Mouse (Mus musculus) cerebellum, adult 8-10 months (tissue): ENCODE measurements at regions not wholly inside any gene's neighbourhood (a gene's known extent, or its start where the extent isn't known, plus 50 kb on each side); places are given as distances from the start of the nearest gene placed in this dataset.

Experiments used
- DNase-seq: peaks from one replicate; pipeline ENCODE4 v3.0.0; 2022

DNA sequence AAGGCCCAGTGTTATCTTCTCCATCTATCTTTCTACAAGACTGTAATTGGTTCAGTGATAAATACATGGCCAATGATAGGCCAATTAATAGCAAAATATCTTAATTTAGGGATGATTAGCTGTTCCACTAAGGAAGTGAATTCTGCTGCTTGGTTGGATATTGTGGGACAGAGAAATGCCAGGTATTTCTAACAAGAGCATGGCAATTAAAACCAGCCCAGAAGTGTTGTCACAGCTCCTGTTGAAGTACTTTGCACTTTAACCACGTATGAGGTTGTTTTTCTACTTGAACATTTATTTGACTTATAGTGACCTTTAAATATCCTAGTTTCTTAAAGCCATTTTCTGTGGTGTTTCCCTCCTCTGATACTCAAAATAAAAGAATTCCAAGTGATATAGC lies 65.7 kb upstream of the Acsl4 start:
- no peak for DNase-seq

DNA sequence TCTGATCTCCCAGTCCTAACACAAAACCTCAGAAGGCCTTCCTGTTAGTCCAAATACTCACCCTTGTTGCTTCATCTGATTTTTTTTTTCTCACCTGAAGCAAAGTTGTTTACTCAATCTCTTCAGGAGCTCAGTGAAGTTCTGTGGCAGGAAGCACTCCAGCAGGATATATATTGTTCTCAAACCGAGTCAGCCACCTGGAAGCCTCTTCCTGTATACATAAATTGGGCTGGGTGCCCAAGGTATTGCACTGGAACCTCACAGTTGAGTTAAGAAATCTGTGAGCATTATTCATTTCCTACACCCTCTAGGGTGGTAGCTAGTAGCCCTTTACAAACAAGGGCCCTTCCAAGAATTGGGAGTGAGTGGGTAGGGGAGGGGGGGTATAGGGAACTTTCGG lies 73.8 kb upstream of the Acsl4 start:
- no peak for DNase-seq

DNA sequence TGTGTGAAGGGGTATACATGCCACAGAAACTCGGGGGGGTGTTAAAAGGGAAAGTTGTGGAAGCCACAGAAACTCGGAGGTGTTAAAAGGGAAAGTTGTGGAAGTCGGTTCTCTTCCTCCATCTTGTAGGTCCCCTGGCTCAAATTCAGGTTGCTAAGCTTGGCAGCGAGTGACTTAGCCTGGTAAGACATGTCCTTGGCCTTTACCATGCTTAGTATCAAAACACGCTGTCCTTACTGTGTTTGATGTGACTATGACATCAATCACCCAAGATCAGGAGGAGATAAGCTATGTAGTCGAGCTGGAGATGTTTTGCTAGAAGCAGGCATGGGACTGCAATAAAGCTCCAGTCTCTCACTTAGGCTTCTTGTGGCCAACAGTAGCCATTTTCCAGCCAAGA lies 74.4 kb upstream of the Acsl4 start:
- no peak for DNase-seq

DNA sequence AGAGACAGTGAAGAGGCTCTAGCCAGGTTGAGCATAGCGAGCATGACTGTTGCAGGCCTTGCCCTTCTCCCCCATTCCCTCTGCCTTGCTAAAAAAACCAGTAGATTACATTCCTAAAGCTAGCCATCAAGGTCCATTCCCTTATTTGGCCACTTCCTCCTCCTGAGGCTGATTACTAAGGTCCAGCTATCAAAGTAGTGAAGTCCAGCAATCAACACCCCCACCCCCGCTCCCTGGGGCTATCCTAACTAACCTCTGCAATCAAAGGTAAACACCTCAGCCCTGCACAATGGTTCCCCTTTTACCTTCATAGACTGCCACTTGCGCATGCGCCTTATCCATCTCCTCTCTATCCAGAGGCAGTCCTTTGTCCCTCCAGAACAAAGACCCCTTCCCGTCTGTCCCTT lies 77.5 kb upstream of the Acsl4 start:
- no peak for DNase-seq

DNA sequence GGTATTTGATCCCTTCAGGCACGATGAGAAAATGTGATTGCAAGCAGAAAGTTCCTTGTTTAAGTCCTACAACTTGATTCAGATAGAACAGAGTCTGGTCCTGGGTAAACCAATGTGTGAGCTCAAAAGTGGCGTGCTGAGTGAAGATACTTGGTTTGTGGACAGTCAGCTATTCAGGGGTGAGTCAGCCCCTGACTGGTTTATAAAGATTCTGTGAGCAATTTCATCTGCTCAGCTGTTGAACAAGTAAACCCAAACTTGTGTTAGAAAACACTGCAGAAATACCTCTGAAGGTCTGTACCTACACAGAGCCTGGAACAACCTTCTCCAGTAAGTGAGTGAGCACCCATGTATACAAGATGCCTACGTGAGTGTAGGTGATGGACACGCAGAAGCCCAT lies 78.1 kb upstream of the Acsl4 start:
- no peak for DNase-seq

DNA sequence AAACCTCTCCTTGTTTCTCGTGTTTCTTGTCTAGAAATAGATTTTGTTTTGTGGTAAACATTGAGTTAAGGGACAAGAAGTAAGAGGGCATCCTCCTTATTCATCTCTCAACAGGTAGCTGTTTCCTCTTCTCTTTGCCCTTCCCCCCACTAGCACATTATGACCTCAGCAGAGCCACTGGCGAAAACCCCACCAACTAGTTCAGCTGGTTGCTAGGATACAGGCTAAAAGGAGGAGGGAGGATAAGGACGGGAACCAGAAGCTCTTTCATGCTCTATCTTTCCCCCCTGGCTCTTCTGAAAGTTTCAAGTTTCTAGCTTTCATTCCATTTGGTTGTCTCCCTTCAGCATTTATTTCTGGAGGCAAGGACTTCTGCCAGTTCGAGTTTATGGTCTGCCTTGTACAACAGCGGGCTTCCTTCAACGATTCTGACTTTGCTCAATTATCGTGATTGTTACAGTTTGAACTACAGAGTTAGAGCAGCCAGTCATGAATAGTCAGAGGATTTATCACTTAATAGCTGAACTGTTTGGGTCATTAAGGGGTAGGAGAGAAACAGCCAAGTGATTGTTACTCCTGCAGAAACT lies 78.8 kb upstream of the Acsl4 start:
- no peak for DNase-seq

DNA sequence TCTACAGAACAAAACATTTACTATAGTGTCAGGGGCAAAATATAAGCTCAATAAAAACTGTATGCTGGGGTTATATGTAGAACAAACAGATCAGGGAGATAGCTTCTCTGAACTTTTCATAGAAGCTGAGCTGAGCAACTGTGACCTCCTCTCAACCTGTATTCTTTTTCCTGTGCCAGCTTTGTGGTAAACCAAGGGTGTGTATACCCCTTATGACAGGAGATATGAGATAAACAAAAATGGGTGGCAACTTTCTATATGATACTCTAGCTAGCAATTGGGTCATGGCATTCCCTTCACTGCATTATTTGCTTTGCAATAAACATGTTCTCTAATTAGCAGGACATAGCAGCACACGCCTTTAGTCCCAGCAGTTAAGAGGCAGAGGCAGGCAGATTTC lies 79.7 kb upstream of the Acsl4 start:
- no peak for DNase-seq

DNA sequence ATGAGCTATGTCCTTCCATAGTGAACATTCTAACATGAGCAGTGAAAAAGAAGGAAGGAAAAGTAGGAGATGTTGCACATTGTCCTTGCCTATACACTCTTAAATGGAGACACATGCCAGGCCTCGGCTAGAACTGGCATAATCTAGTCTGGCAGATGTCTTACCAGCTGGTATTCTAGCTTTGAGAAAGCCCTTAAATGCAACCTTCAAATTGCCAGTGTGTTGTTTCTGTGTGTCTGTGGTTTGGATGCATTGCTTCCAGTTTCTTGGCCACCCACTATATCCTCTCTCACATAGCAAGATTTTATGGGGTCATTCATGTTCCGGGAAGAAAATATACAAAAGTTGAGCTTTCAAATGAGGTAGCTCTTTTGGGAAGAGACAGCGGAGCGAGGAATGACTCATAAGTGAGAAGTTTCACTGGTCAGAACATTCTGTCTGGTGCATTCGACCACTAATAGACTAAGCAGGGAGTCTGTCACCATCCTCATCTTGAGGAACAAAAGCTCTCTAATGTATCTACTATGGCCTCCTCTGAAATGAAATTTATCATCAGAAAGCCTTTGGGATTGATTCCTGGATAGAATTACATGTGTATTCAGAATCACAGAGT lies 91.0 kb upstream of the Acsl4 start:
- no peak for DNase-seq

DNA sequence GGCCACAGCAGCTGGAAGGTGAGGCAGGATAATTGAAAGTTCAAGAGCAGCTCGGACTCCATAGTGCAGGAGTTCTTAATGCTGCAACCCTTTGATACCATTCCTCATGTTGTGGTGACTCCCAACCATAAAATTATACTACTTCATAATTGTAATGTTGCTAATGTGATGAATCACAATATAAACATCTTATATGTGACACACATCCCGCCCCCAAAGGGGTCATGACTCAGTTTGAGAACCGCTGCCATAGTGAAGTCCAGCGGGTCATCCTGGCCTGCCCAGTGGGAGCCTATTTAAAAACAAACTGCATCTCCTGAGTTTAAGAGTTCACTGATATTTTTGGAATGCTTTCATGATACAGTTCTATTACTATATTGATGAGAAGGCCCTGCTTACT lies 97.7 kb upstream of the Acsl4 start:
- no peak for DNase-seq

DNA sequence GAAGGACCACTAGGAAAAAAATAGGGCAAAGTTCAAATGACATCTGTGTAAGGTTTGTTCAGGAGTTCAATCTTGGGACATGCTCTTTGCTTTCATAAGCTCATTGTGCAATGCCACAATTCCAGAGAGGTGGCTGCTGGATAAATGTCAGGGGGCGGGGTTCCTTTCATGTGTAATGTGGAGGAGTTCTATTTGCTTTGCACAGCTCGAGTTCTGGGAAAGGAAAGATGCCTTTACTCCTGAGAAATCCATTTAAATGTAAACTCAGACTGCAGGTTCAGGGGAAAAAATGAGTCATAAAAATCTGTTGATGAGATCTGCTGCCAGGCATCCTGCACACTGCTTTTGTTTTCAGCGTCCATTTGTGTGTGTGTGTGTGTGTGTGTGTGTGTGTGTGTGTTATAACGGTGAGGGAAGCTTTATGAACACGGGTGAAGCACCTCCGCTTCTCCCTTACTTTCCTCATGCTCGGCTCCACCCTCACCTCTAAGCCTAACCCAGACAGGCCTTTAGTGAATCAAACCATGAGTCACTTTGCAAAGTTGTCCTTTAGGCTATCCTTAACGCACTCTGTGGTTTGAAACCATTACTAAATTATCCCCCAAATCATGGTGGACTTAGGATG lies 99.9 kb upstream of the Acsl4 start:
- DNase-seq: no peak

DNA sequence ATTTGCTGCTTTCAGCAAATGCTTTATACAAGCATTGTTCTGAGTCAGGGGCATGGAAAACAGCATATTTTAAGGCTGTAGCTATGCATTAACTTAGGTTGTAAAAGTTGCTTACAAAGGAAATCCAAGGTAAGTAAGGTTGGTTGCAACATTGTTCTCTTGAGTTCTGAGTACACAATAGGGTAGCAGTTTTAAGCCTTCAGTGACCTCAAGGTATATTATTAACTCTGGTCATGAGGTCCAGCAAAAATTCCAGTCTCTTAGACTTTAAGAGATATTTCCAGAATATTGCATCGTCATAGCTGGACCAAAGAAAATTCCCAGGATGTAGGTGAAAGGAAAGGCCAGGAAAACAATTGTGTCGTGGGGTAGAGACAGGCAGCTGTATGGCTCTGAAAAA lies 110.8 kb upstream of the Acsl4 start:
- DNase-seq: no peak

DNA sequence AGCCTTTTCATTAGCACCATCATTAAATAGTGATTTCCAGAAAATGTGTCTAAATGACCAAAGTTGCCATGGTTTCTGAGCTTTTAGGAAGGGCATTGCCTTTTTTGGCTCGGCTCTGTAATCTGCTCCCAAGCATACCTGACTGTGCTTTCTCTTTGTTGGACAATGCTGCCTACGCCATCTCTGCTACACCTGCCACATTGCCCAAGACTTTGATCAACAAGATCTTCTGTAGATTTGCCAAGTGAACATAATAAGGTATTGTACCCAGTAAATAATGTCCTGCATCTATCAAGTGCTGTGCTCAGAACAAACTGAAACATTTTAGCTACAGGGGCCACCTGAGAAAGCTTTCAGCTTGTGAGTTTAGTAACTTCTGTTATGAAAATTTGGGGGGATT lies 114.6 kb upstream of the Acsl4 start:
- DNase-seq: no peak

DNA sequence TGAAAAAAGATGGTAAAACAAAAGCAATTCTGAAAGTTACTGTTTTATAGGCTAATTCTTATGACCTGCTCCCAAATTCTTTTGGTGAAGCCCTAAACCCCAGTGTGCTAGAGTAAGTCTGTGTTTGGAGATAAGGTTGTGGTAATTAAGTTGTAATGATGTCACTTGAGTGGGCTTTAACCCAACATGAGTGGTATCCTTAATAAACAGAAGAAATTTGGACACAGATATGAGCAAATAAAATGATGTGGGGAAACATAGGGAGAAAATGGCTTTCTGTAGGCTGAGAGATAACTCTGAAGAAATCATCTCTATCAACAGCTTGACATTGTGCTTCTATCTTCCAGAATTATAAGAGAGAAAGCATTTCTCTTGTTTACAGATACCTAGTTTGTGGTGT lies 117.1 kb upstream of the Acsl4 start:
- DNase-seq: no peak

DNA sequence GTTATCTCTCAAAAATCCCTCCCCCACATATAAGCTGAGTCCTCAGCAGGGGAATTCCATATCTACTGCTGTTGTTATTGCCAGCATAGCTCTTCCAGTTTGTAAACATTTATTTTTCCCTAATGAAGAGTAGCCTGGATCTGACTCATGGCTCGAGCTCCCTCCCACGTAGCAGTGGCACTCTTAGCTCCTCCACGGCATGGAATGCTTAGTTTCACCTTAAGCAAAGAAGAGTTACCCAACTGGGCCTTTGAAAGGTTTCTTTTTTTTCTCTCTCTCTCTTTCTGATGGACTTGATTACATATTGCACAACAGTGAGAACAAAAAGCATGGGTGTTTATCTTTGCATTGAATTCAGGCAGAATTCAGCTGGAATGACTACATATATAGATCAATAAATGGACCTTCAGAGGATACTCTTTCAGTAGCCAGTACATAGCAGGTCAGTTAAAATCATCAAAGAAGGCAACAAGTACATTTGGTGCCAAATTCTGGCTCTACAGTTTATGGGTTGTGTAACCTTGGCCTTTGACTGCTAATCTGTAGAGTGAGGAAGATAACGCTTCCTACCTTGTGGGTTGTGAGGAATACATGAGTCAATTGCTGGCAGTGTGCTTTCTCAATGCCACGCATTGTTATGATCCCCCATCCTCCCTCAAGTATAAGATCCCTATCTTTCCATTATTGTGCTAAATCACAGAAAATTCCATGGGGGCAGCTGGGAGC lies 126.2 kb upstream of the Acsl4 start:
- DNase-seq: no peak

DNA sequence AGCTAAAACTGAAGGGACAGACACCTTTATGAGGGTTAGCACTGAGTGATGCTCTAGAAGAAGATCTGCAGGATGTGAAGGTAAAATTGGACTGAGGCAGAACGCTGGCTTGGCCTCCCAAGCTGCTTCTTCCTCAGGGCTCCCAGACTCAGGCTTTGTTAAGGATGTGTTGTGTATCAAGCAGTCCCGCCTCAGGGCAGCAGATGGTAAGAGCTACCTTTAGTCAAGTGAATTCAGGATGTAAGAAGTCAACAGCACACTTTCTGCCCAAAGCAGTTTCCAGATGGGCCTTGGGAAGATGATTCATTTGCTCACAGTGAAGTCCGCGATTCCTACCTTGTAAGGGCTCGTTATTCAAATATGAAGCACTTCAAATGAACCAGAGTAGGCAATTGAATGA lies 126.9 kb upstream of the Acsl4 start:
- no peak for DNase-seq

DNA sequence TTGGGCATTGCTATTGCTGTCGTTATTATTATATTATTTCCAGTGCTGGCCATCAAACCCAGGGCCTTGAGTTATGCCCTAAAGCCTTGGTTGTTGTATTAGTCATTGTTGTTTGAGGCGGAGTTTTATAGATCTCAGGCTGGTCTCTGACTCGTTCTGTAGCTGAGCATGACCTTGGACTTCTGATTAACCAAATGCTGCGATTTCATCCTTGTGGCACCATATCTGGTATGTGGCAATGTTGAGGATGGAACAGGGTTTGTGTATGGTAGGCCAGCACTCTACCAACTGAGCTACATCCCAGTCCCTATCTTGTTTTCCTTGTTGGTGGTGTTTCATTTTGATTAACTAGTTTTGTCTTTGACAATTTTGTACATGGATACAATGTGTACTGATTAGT lies 130.7 kb upstream of the Acsl4 start:
- DNase-seq: no peak

DNA sequence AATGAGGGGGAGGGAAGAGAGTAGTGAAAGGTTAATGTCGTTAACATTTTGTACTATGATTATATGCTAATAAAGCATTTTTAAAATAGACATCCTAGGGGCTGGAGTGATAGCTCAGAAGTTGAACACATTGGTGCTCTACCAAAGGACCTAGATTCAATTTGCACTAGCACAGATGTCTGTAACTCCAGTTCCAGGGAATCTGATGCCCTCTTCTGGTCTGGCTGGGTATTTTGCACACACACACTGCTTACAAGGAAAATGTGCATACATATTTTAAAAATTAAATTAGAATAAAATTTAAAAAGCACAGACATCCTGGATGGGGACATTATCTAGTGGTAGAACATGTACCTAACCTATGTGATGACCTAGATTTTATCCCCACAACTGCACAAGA lies 136.6 kb upstream of the Acsl4 start:
- no peak for DNase-seq

DNA sequence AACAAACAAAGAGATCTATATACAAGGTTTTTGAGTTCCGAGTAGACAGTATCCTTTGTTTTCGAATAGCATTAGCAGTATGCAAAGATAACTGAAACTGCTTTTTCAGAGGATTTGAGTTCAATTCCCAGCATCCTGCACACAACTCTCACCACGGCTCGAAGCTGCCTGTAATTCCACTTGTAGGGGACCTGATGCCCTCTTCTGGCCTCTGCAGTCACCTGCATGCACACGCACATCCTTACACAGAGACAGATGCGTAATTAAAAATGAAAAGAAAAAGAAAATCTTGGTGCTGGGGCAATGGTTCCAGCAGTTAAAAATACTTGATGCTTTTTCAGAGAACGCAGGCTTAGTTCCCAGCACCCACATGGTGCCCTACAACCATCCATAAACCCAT lies 139.6 kb upstream of the Acsl4 start:
- DNase-seq: no peak

DNA sequence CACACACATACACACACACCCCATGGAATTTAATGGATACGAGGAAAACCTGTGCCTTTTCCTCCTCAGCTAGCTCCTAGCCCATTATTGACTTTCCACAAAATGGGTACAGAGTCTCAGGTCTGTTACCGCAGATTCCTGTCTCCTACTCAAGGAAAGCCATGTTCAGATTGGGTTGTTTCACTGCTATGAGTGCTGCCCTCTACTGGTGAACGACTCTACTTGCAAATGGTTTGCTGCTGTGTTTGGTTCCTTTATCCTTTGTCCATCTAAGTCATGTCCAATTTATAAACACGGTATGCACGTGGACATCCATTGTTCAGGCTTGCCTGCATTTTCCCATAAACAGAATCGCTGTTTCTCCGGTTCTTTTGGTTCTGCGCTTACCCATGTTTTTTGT lies 144.4 kb upstream of the Acsl4 start:
- DNase-seq: peak; percentile 34

DNA sequence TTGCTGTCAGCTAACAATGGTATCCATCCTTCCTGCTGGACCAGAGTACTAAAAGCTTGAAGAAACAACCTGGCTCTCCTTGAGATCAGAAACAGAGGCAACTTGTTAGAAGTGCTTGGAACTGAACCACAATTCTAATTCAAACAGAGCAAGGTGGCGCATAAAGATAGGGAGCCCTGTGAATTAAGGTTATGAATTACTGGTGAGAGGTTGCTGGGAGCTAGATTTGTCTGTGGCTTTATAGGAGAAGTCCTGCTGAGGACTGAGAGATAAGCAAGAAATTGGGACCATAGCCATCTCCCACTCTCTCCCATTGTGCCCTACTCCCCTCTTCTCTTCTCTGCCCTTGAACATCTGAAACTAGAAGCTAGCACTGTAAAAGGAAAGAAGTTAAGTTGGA lies 145.2 kb upstream of the Acsl4 start:
- no peak for DNase-seq

DNA sequence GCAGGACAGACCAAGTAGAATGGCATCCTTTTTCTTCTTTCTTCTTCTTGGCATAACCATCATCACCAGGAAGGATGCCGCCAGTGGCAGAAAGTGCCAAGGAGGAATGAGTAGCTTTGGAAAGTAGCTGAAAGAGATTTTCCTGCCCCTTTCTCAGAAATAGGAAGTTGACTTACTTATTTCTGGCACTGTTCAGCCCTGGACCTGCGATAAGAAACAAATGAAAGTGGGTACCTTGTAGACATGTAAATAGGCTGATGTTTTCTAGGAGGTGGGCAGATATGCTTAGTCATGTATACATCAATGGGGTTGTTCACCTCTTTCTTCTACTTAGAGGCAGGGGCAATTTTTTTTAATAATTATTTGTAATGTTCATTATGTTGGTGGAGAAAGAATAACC lies 145.3 kb upstream of the Tmem164 start:
- DNase-seq: no peak

DNA sequence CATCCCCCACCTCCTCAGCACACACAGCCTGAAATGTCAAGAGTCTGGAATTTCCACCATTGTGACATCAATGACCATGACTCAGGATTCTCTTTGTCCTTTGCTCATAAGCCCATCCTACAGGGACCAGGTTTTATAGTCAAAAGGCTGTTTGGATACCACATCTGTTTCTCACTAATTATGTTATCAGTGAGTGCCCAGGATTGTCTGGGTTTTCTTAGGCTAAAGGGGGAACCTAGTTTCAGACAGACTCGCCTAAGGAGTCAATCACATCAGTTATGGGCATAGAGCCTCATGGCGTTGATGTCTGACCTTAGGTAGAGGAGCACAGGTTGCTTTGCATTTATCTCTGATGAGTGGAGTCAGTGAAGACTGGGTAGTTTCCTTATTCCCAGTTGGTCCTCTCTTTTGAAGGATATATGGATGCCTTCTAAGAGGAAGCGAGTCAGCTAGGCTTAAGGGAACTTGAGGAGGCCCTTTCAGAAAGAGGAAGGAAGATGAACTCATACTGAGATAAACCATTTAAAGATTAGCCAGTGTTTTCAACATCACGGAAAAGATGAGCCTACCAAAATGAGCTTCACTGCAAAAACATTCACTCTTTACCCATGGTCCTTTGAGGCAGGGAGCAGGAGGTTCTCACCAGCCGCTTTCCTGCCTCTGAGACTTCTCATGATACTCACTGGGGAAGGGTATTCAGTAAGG lies 143.8 kb upstream of the Tmem164 start:
- no peak for DNase-seq

DNA sequence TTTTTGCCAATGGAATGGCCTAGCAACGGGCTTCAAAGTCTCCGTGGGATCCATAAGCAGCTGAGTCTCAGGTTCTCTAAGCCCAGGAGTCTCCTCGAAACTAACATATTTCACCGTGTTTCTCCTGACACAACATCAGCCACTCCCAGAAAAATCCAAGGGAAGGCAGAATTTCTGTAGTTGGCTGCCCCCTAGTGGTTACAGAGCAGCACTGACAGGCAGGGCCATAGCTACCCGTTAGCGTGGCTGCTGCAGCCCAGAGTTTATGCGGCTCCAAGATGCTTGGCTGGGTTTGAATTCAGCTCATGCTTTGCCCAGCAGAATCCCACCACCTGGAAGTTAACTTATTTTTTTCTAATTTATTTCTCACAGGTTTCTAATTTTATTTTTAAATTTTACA lies 140.9 kb upstream of the Tmem164 start:
- DNase-seq: peak; percentile 55

DNA sequence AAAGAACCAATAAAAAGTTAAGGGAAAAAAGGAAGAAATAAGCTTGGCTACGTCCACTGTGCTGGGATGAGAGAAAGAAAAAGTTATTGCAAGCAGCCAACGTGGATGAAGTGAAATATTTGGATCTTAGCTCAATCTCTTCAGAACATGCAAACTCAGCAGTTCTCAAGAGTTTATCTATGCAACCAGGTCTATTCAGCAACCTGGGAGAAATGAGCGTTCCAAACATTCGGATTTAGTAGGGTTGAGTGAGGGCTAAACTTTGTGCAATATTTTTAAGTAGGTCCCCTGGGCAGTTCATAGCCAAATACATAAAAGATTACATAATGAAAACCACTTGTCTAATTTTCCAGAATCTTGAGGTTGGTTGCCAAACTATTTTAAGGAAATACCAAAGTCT lies 129.0 kb upstream of the Tmem164 start:
- DNase-seq: no peak
